Mouse (Mus musculus): ENCODE measurements at regions not wholly inside any gene's neighbourhood (a gene's known extent, or its start where the extent isn't known, plus 50 kb on each side); places are given as distances from the start of the nearest gene placed in this dataset.

DNA sequence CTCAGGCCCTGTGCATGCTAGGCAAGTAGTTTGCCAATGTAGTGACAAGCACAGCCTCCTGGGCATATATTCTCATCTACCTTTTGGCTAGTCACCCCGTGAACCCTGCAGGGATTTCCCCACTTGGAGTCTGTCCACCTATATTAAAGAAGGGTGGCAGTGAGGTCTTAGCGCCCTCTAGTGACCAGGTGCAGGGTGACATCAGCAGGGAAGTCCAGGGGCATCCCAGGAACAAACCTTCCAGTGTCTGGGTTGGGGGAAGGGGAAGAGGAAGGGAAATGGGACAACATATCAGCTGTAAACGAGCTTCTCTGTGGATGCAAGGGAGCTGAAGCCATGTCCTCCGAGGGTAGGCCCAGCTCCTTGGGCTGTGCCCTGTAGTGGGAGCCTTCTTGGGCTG, 245.7 kb upstream of the Mocs1 start:
- TF ChIP-seq CTCF (conservative IDR thresholded peaks at IDR 0.05; ENCODE audit: low read length) (peak; percentile 75), POU5F1 (IDR thresholded peaks at IDR 0.05; ENCODE audit: borderline replicate concordance, low read length) (no peak), NANOG (IDR thresholded peaks at IDR 0.05; ENCODE audit: borderline replicate concordance, low read length) (no peak)

Data from E14TG2a.4 (cell line).